Mouse (Mus musculus) small intestine, adult 10 weeks (tissue): ENCODE results near the gene Bcor. TPM values are rescaled to one million over a fixed set of nuclear protein-coding genes. Genes with fewer than 3 reads are reported as not detected.

Source experiments
- polyA plus RNA-seq: library from polyadenylated mRNA; stranded (reverse); fragments of 350-450 nt; fragmentation: Illumina TruSeq; extraction: RNeasy Lipid Tissue Mini Kit (QIAGEN cat#74804); gene quantifications from one replicate; pipeline ENCODE4 v1.2.3, GENCODE M21; 2014; ENCODE audit warnings: low replicate concordance

Bcor gene
- 2.7 TPM for polyA plus RNA-seq

DNA sequence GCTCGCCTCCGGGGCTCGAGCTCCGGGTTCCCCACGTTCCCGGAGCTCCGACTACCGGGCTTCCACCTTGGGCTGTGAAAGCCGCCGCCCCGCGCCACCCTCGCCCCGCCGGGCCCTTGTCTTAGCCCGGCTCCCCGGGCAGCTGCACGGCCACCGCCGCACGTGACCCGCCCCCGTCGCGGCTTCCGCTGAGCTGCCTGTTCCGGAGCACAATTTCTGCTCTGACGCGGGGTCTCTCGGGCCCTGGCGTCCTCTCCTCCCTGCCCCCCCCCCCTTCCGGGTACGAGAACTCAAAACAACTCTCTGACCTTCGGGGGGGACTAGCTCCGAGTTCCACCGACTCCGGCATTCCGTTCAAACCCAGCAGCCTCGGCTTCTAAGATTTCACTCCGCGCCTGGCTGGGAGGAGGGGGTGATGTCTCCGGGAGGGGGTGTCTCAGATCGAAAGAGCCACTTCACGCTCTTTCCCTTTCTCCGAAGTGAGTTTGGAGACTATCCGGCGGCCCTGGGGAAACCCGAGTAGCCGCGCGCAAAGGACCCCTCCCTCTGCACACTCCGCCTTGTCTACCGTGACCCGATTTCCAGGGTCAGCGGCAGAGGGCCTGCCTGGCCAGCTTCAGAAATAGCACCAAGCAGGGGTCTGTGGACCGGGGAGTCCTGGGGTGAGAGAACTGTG, at the start of gene Bcor:
Gene Bcor, minus strand, starts transcription at position 375 of the 676 bp plus-strand sequence.

